Mouse (Mus musculus) hindbrain, embryonic 10.5 days (tissue): ENCODE measurements at regions not wholly inside any gene's neighbourhood (a gene's known extent, or its start where the extent isn't known, plus 50 kb on each side); places are given as distances from the start of the nearest gene placed in this dataset.
A peak's percentile ranks its signal among the peaks of the same experiment; 100 is the strongest.

Experiments used
- DNase-seq: peaks from one replicate; pipeline ENCODE4 v3.0.0-alpha.2; 2017; ENCODE audit warnings: low spot score
- H3K27ac ChIP-seq: fragments of 300-500 bp; sonication (generic); 2 replicates; pipeline ENCODE4 v1.5.1; 2016; ENCODE audit warnings: mild to moderate bottlenecking, moderate library complexity
- H3K27me3 ChIP-seq: fragments of 300-500 bp; sonication (generic); 2 replicates; pipeline ENCODE4 v1.6.1; 2016; ENCODE audit warnings: mild to moderate bottlenecking; ENCODE audit not compliant: poor library complexity, insufficient read depth, severe bottlenecking
- H3K36me3 ChIP-seq: fragments of 300-500 bp; sonication (generic); 2 replicates; pipeline ENCODE4 v1.6.1; 2016; ENCODE audit warnings: mild to moderate bottlenecking, moderate library complexity
- H3K4me1 ChIP-seq: fragments of 300-500 bp; sonication (generic); replicated peaks from 2 replicates; pipeline ENCODE4 v1.6.1; 2016; ENCODE audit warnings: mild to moderate bottlenecking
- H3K4me3 ChIP-seq: fragments of 300-500 bp; sonication (generic); 2 replicates; pipeline ENCODE4 v1.5.1; 2016; ENCODE audit warnings: mild to moderate bottlenecking, moderate library complexity
- H3K9me3 ChIP-seq: fragments of 300-500 bp; sonication (generic); 2 replicates; pipeline ENCODE4 v1.6.1; 2016; ENCODE audit warnings: mild to moderate bottlenecking, moderate library complexity
- WGBS: fragments of 180-500 bp; shearing (Covaris S2); methylation state at CpG from one replicate; pipeline ENCODE4 v1.1.7; 2016; 5-methylcytosine and 5-hydroxymethylcytosine counted together

DNA sequence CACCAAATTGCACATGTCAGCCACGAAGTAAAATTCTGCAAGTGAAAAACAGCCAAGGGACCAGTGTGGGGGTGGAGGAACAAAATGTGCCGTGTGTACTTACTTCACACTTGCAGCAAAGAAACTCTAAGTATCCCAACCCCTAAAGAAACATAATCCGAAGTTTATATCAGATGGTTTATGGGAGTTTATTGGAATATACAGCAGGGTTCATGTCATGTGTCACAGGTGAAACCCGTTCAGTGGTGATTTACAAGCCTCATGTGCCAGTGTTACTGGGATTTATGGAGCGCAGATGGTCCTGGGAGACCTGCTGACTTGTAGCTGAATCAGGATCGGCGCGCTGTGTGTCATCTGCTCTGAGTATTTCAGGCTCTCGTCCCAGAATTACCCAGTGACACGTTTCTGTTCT is 306.1 kb downstream of the Meis1 start:
- Histone ChIP-seq H3K27me3 (no peaks in the 10 kb centered on the region), H3K27ac (no peak overlapping the region), H3K9me3 (no peaks in the 10 kb centered on the region), H3K4me1 (no peaks in the 10 kb centered on the region; the same call in 1 of the 2 replicates), H3K4me3 (no peak overlapping the region), H3K36me3 (no peaks in the 10 kb centered on the region)
- WGBS = 87% methylated on average over 10 of the region's 10 CpGs
- no peak for DNase-seq

DNA sequence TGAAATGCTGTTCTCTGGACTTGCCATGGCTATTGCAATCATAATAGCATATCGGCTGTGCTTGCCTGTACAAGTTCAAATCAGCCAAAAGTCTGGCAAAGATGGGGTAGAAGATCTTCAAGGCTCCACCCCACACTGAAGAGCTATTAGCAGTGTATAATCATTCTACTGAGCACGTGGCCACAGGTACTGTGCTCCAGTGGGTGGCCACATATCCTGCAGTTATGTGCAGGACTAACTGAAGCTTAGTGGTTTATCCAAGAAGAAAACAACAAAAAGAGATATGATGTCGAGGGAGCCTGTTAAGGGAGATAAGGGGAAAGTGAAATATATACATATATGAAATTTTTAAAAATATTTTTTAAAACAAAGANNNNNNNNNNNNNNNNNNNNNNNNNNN is 309.2 kb downstream of the Meis1 start:
- Histone ChIP-seq H3K36me3 (no peaks in the 10 kb centered on the region), H3K27me3 (no peaks in the 10 kb centered on the region), H3K27ac (no peak overlapping the region), H3K9me3 (no peaks in the 10 kb centered on the region), H3K4me3 (no peak overlapping the region), H3K4me1 (no peaks in the 10 kb centered on the region)
- DNase-seq = no peak
- WGBS = 82% methylated on average over 3 of the region's 3 CpGs

DNA sequence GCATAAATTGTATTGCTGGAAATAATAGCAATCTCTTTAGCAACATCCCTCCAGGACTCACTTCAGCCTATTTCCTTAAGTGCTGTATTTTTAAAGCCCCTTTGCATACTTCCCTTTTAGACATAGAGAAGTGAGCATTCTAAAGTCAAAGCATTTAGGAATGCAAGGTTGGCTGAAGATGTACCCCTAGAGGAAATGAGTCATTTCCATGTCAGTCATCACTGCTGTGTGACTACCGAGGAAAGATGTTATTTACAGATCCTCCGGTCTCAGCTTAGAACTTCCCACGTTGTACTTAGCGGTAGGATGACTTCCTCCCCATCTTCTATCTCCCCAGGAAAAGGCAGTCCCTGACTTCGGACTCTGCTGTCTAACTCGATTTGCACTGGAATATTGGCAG is 337.2 kb downstream of the Meis1 start:
- DNase-seq = no peak
- no peaks in the 10 kb centered on the region for H3K9me3 ChIP-seq
- H3K27ac ChIP-seq = no peak overlapping the region
- H3K4me1 ChIP-seq = no peaks in the 10 kb centered on the region
- no peaks in the 10 kb centered on the region for H3K36me3 ChIP-seq
- no peak overlapping the region for H3K4me3 ChIP-seq
- H3K27me3 ChIP-seq = no peaks in the 10 kb centered on the region
- WGBS = 82% methylated on average over 6 of the region's 6 CpGs

DNA sequence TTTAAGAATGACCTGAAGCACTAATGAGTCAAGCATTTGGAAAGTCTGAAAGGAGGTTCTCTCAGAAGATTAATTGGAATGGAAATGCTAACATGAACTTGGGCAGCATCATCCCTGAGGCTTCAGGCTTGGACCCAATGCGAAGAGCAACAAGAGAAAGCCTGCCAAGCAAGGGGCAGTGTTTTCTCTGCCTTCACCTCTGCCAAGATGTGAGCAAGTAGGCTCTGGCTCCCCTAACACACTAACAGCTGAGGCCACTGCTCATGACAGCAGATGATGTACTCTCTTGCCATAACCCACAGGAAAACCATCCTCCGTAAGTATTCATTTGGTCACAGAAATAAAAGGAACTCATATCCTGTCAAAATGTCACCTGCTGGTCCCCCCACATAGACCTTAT is 341.9 kb downstream of the Meis1 start:
- H3K36me3 ChIP-seq = no peaks in the 10 kb centered on the region
- H3K27me3 ChIP-seq = no peaks in the 10 kb centered on the region
- WGBS = 94% methylated on average over 2 of the region's 2 CpGs
- H3K4me1 ChIP-seq = no peaks in the 10 kb centered on the region
- no peak overlapping the region for H3K27ac ChIP-seq
- H3K4me3 ChIP-seq = no peak overlapping the region
- H3K9me3 ChIP-seq = no peaks in the 10 kb centered on the region
- no peak for DNase-seq

DNA sequence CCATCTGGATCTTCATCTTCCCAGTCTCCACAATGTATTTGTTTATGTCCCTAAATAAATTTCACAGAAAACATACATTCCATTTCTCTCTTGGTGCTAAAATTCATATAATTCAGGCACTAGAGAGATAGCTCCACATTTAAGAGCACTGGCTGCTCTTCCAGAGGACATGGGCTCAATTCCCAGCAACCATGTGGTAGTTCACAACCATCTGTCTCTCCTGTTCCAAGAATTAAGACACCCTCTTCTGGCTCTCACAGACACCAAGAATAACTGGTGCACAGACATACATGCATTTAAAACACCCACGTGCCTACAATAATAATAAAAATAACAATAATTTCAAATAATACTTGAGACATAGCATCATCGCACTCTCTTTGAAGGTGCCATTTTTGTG is 347.8 kb downstream of the Meis1 start:
- Histone ChIP-seq H3K27me3 (no peaks in the 10 kb centered on the region), H3K36me3 (no peaks in the 10 kb centered on the region), H3K4me1 (no peaks in the 10 kb centered on the region), H3K27ac (no peak overlapping the region), H3K9me3 (no peaks in the 10 kb centered on the region), H3K4me3 (no peak overlapping the region)
- 93% methylated on average over 2 of the region's 2 CpGs for WGBS
- DNase-seq = no peak

DNA sequence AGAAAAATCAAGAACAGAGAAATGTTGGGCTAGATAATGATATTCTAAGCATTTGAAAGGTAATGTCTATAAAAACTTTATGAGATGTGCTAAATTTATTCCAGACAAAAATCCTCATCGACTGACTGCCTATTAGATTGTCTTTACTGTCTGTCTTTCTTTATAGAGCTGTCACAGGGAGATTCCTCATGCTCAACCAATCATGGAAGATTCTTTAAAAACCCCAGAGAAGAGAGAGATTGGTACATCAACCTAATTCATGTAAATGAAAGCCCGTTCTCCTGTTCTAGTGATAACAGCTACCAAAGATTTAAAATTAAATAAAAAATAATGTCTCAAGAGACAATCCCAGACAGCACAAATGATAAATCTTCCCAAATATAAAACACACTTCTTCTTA is 349.5 kb downstream of the Meis1 start:
- no peak for DNase-seq
- Histone ChIP-seq H3K36me3 (no peaks in the 10 kb centered on the region), H3K9me3 (no peaks in the 10 kb centered on the region), H3K4me1 (no peaks in the 10 kb centered on the region), H3K27me3 (no peaks in the 10 kb centered on the region), H3K27ac (no peak overlapping the region), H3K4me3 (no peak overlapping the region)
- 71% methylated on average over 2 of the region's 2 CpGs for WGBS

DNA sequence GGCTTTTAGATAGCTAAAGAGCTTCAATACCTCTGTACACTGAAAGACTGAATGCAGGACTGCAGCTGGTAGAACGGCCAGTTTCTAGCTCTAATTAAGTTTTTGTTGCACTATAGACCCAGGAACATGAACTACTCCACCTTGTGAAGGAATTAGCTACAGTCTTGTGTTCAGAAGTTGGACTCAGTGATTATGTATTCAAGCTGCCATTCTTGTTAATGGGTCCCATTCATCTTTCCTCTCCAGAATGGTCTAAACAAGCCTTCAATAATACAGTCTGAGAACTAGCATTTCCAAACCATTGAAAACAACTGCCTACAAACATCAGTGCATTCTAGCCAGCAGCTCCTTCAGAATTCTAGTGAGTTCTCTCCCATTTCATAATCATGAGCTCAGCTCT is 362.4 kb downstream of the Meis1 start:
- Histone ChIP-seq H3K27ac (no peak overlapping the region), H3K4me3 (no peak overlapping the region), H3K27me3 (no peaks in the 10 kb centered on the region), H3K4me1 (no peaks in the 10 kb centered on the region), H3K36me3 (no peaks in the 10 kb centered on the region), H3K9me3 (no peaks in the 10 kb centered on the region)
- 76% methylated on average over 1 of the region's 1 CpGs for WGBS
- no peak for DNase-seq

DNA sequence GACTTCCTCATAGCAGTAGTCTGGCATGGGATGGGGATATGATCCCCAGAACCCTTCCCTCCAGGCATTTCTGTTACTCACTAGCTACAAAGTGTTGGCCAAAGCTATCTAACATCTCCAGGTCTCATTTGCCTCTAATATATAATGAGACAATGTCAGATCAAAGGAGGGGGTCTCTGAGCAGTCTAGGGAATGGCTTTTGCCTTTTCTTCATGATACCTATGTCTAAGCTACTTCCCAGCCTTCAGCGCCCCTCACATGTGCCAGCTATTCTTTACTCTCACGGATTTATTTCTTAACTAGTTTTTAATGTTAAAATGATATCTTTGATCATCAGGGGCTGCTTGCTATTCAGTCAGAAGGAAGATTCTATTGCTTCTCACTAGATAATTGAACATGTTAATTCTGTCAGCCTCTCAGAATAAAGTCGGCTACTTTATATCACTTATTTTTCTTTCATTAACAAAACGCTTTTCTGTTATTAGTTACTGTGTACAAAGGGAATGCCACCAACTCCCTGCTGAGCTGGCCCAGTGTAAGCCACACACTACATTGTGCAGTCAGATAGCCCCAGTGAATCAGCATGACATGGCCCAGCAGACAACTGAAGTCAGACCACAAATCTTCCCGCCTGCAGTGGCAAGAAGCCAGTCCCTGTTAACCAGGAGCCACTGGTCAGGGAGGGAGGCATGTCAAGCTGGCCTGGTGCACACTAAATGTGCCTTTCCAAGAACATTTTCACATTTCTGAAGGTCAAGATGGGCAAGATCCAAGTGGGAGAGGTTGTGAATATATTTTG is 386.6 kb downstream of the Meis1 start:
- H3K36me3 ChIP-seq = no peaks in the 10 kb centered on the region
- no peaks in the 10 kb centered on the region for H3K27me3 ChIP-seq
- no peak overlapping the region for H3K27ac ChIP-seq
- no peak for DNase-seq
- no peaks in the 10 kb centered on the region for H3K9me3 ChIP-seq
- H3K4me3 ChIP-seq = no peak overlapping the region
- 65% methylated on average over 5 of the region's 5 CpGs for WGBS
- H3K4me1 ChIP-seq = no peaks in the 10 kb centered on the region

DNA sequence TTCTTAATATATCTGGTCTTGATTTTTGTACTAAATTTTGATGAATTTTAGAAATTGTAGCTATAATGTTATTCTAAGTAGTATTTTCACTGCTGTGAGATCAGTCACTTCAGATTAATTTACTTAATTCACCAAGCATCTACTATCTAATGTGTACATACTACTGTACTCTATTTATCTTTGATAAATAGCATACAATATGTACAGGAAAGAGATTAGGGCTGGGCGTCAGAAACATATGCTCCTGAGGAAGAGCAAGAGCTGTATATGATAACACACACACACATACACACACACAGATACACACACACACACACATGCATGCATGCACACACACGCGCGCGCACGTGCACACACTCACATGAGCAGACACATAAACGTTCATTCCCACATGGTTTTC is 387.2 kb downstream of the Meis1 start:
- H3K27ac ChIP-seq = no peak overlapping the region
- DNase-seq = no peak
- H3K27me3 ChIP-seq = no peaks in the 10 kb centered on the region
- no peaks in the 10 kb centered on the region for H3K36me3 ChIP-seq
- H3K4me1 ChIP-seq = no peaks in the 10 kb centered on the region
- no peak overlapping the region for H3K4me3 ChIP-seq
- H3K9me3 ChIP-seq = no peaks in the 10 kb centered on the region
- WGBS = 95% methylated on average over 7 of the region's 7 CpGs

DNA sequence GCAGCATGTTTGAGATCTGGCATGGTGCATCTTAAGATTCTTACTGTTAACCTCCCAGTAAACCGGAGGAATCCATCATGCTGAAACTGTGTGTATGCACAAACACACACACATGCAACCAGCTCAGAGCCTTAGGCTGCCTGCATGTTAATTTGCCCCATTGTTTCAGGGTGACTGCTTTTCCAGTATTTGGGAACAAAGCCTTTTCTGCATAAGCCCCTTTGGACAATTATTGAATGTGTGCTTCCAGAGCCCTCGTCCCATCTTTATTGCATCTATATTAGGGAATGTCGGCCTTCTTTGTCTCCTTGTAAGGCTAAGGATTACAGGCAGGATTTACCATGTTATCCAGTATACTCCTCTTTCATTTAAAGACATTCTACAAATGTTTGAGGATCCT is 397.0 kb downstream of the Meis1 start:
- Histone ChIP-seq H3K27me3 (no peaks in the 10 kb centered on the region), H3K4me1 (peaks cover 14% of the 10 kb centered on the region), H3K4me3 (no peak overlapping the region), H3K27ac (peak overlapping the region; percentile 62; the same call in 1 of the 2 replicates), H3K9me3 (no peaks in the 10 kb centered on the region), H3K36me3 (no peaks in the 10 kb centered on the region)
- 53% methylated on average over 3 of the region's 3 CpGs for WGBS
- DNase-seq = no peak

DNA sequence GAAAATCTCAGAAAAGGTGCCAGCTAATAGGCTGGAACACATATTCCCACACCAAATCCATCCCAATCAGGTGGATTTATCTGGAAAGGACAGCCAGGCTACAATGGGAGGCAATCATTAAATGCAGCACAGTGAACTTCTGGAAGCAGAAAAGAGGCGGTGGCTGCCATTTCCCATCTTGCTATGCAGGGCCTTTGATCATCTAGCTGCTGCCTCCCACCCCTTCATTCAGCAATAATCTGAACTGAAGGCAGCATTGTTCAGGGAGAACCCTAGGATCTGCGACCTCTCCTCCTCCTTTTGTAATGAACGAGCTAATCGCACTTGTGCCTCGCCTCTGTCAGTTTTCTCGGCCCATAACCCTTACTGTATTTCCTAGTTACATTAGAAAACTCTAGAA is 413.9 kb downstream of the Meis1 start:
- DNase-seq = no peak
- WGBS = 29% methylated on average over 6 of the region's 6 CpGs

DNA sequence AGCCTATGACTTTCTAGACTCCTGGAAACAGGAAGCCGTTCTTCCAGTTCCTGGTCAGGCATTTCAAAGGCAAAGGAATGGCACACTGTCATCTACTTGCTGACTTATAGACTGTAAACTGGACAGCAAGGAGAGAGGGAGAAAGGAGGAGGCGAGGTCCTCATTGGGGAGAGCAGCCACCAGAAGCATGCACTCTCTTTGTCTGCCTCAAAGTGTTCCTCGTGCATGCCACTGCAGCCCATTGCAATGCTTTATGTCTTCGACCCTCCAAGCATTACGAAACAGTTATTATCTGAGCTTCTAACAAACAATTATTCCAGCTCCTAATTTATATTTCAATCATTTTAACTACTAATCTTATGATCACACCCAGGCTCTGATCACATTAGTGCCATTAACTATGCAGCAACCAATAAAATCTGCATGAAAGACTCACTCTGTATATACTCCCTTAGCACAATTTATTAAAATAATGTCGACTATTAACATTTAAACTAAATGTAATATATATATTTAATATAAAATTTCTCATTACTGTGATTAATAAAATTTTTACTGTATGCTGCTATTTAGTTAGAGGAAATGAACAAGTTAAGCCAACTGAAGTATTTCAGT is 417.1 kb downstream of the Meis1 start:
- WGBS = 86% methylated on average over 6 of the region's 6 CpGs
- Histone ChIP-seq H3K4me3 (no peak overlapping the region), H3K9me3 (no peaks in the 10 kb centered on the region)

More for the DNA sequence above, 413.9 kb downstream of the Meis1 start:
- Histone ChIP-seq H3K4me1 (peaks cover 6% of the 10 kb centered on the region; the same call in 1 of the 2 replicates), H3K36me3 (no peaks in the 10 kb centered on the region), H3K27me3 (no peaks in the 10 kb centered on the region), H3K9me3 (no peaks in the 10 kb centered on the region), H3K27ac (no peak overlapping the region), H3K4me3 (no peak overlapping the region)

DNA sequence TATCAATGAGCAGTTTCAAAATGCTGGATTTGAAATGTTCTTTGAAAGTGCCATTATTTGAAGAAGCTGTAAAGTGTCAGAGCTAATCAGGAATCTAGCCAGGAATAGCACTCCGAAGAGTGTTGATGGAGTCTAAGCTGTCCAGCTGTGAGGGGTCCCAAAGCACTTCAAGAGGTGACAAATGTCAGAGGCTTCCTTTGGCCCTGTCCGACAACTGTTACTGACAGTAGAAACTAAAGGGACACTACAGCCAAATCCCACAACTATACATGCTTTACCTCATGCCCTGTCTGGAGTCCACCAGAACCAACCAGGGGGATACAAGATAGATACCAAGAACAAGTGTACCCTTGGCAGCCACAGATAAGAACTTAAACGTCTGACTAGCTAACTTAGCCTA is 420.4 kb downstream of the Meis1 start:
- no peak overlapping the region for H3K4me3 ChIP-seq
- no peaks in the 10 kb centered on the region for H3K27me3 ChIP-seq
- H3K27ac ChIP-seq = no peak overlapping the region
- 73% methylated on average over 3 of the region's 3 CpGs for WGBS
- no peaks in the 10 kb centered on the region for H3K9me3 ChIP-seq
- H3K4me1 ChIP-seq = no peaks in the 10 kb centered on the region
- DNase-seq = no peak
- H3K36me3 ChIP-seq = no peaks in the 10 kb centered on the region

More for the DNA sequence above, 417.1 kb downstream of the Meis1 start:
- Histone ChIP-seq H3K36me3 (no peaks in the 10 kb centered on the region), H3K27me3 (no peaks in the 10 kb centered on the region), H3K4me1 (peaks cover 6% of the 10 kb centered on the region; the same call in 1 of the 2 replicates), H3K27ac (no peak overlapping the region)
- no peak for DNase-seq
